In the genomic region with DNA sequence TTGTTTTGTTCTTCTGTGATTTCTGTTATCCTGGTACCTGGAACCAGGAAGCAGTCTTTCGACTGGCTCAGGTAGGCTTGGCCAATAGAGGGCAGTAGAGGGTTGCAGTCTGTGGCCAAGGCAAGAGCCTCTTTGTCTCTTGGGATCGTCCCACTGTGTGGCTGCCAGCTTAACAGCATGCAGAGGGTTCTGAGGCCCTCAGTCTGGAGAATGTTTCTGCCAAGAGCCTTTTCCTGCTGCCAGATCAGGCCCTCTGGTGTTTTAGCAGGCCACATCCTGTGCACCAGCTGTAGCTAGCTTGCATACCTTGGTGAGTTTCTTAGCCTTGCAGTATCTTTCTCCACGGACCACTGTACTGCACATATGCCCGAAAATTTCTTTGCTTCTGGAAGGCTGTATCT, we compare ENCODE assay signal across 8 mouse cellular contexts.
DNase-seq lines count a peak whose midpoint lies in the region; ATAC-seq lines count a peak whose summit lies in the region.

No protein-coding gene starts in this region.

- H3K4me2 ChIP-seq in intestine, embryonic 16.5 days (ENCODE audit: low read depth, low read length), result no peak overlapping the region
- no peak overlapping the region for H3K4me2 ChIP-seq in midbrain, embryonic 12.5 days (replicated peaks)

- no peaks in the 10 kb centered on the region for H3K36me3 ChIP-seq in intestine, embryonic 16.5 days (ENCODE audit: control insufficient read depth, insufficient read depth, low read length)
- no peaks in the 10 kb centered on the region for H3K36me3 ChIP-seq in midbrain, embryonic 12.5 days

- WGBS in intestine, embryonic 16.5 days, result 40% methylated on average over 4 of the region's 4 CpGs
- WGBS in midbrain, embryonic 12.5 days, result 34% methylated on average over 4 of the region's 4 CpGs

- ATAC-seq in CD4-positive, CD25-positive, alpha-beta regulatory T cell, adult 4 months, result no peak
- ATAC-seq in intestine, embryonic 16.5 days, result peak; percentile 59; the same call in 1 of the 2 replicates
- peak; percentile 92 for ATAC-seq in midbrain, embryonic 12.5 days (ENCODE audit: low FRiP score, low read depth)

- intact Hi-C loops in gastrocnemius, postnatal 36 days (cut with DNase I), result no loop called here
- intact Hi-C loops in left cerebral cortex, postnatal 10 days (cut with DNase I), result no loop called here

- H3K27me3 ChIP-seq in intestine, embryonic 16.5 days (replicated peaks; ENCODE audit: control insufficient read depth, insufficient read depth, low read length), result no peaks in the 10 kb centered on the region
- no peaks in the 10 kb centered on the region for H3K27me3 ChIP-seq in midbrain, embryonic 12.5 days

- H3K4me1 ChIP-seq in intestine, embryonic 16.5 days (ENCODE audit: control insufficient read depth, insufficient read depth, low read length), result no peaks in the 10 kb centered on the region
- no peaks in the 10 kb centered on the region; the same call in 1 of the 2 replicates for H3K4me1 ChIP-seq in midbrain, embryonic 12.5 days

- no peaks in the 10 kb centered on the region for H3K9me3 ChIP-seq in intestine, embryonic 16.5 days (ENCODE audit: control insufficient read depth, low read length)
- H3K9me3 ChIP-seq in midbrain, embryonic 12.5 days, result no peaks in the 10 kb centered on the region

- H3K27ac ChIP-seq in intestine, embryonic 16.5 days (ENCODE audit: low read length), result no peak overlapping the region
- no peak overlapping the region for H3K27ac ChIP-seq in midbrain, embryonic 12.5 days (replicated peaks)

- no peak overlapping the region for H3K4me3 ChIP-seq in intestine, embryonic 16.5 days (ENCODE audit: low read length)
- H3K4me3 ChIP-seq in midbrain, embryonic 12.5 days, result no peak overlapping the region

- peak; percentile 2 for DNase-seq in CD4-positive, CD25-positive, alpha-beta regulatory T cell, adult 2 months (ENCODE audit: low read depth, low spot score)
- peak; percentile 86 for DNase-seq in embryo, embryonic 10 days (ENCODE audit: low spot score)
- peak; percentile 22 to 29 for DNase-seq in gastrocnemius, postnatal 36 days
- DNase-seq in left cerebral cortex, postnatal 10 days (ENCODE audit: extremely low spot score in 1 of 2, low spot score in 2 of 2), result peak; percentile 38 to 70
- DNase-seq in spleen, postnatal 4 days (ENCODE audit: low spot score in 2 of 2), result peak; percentile 29 to 68

- H3K9ac ChIP-seq in intestine, embryonic 16.5 days (ENCODE audit: low read depth, low read length), result no peak overlapping the region
- H3K9ac ChIP-seq in midbrain, embryonic 12.5 days (replicated peaks), result no peak overlapping the region

Comparison
In these comparisons a context has a peak if more than half of its experiments do, and no peak if none do; other contexts are left out.
1. DNase-seq: peak in every context shown above with its lines; median percentile 86 in embryo, embryonic 10 days; 54 in left cerebral cortex, postnatal 10 days; 48 in spleen, postnatal 4 days; 26 in gastrocnemius, postnatal 36 days; 2 in CD4-positive, CD25-positive, alpha-beta regulatory T cell, adult 2 months.